Mouse (Mus musculus): ENCODE data around the gene Tph2. TPM values are rescaled to one million over a fixed set of nuclear protein-coding genes. Genes with fewer than 3 reads are reported as not detected.

Tph2 gene
- 0.11 and 0.32 TPM in 2 replicates for polyA plus RNA-seq (2014; fragmentation: Nextera tagmentation; extraction: Ambion mirVana)

GRCm38 (mm10) chr10:115184697-115185096 lies at the start of gene Tph2:
Gene Tph2 (minus strand): TSS chr10:115185022.
- Histone ChIP-seq H3K4me1 (ENCODE audit: control insufficient read depth, insufficient read depth, low read length) (no peaks in the 10 kb centered on the region), H3K36me3 (ENCODE audit: control insufficient read depth, insufficient read depth, low read length) (no peaks in the 10 kb centered on the region), H3K4me2 (ENCODE audit: low read depth) (no peak within 1 kb of the TSS), H3K9me3 (ENCODE audit: control insufficient read depth, low read length) (no peaks in the 10 kb centered on the region), H3K27ac (ENCODE audit: low read depth, low read length) (no peak within 1 kb of the TSS), H3K9ac (ENCODE audit: low read length) (no peak within 1 kb of the TSS), H3K4me3 (ENCODE audit: low read depth, low read length) (no peak within 1 kb of the TSS), H3K27me3 (ENCODE audit: control insufficient read depth, insufficient read depth, low read length) (no peaks in the 10 kb centered on the region)
- peak; percentile 70 for ATAC-seq (ENCODE audit: insufficient read depth, low FRiP score, low TSS enrichment)
- DNase-seq (ENCODE audit: low spot score), result peak; percentile 83
- 6% methylated on average over 9 of the region's 9 CpGs for WGBS

GRCm38 (mm10) chr10:115233798-115234197 lies 49.0 kb upstream of the Tph2 start:
- no peaks in the 10 kb centered on the region for H3K4me1 ChIP-seq (ENCODE audit: control insufficient read depth, insufficient read depth, low read length)
- H3K27ac ChIP-seq (ENCODE audit: low read depth, low read length), result no peak overlapping the region
- DNase-seq (ENCODE audit: low spot score) (no peak), ATAC-seq (ENCODE audit: insufficient read depth, low FRiP score, low TSS enrichment) (no peak)
- 81% methylated on average over 3 of the region's 3 CpGs for WGBS
- H3K27me3 ChIP-seq (ENCODE audit: control insufficient read depth, insufficient read depth, low read length), result no peaks in the 10 kb centered on the region
- no peak overlapping the region for H3K4me3 ChIP-seq (ENCODE audit: low read depth, low read length)
- H3K9me3 ChIP-seq (ENCODE audit: control insufficient read depth, low read length), result no peaks in the 10 kb centered on the region
- H3K36me3 ChIP-seq (ENCODE audit: control insufficient read depth, insufficient read depth, low read length), result no peaks in the 10 kb centered on the region; the same call in 1 of the 2 replicates
- H3K4me2 ChIP-seq (ENCODE audit: low read depth), result no peak overlapping the region
- H3K9ac ChIP-seq (ENCODE audit: low read length), result no peak overlapping the region

- no peak for DNase-seq (ENCODE audit: low spot score)
- Histone ChIP-seq H3K4me1 (ENCODE audit: control insufficient read depth, insufficient read depth, low read length) (no peaks in the 10 kb centered on the region), H3K9ac (ENCODE audit: low read length) (no peak overlapping the region), H3K27ac (ENCODE audit: low read depth, low read length) (no peak overlapping the region), H3K4me2 (ENCODE audit: low read depth) (no peak overlapping the region), H3K36me3 (ENCODE audit: control insufficient read depth, insufficient read depth, low read length) (no peaks in the 10 kb centered on the region; the same call in 1 of the 2 replicates), H3K27me3 (ENCODE audit: control insufficient read depth, insufficient read depth, low read length) (no peaks in the 10 kb centered on the region), H3K4me3 (ENCODE audit: low read depth, low read length) (no peak overlapping the region), H3K9me3 (ENCODE audit: control insufficient read depth, low read length) (no peaks in the 10 kb centered on the region)
- WGBS, result 96% methylated on average over 3 of the region's 3 CpGs
- no peak for ATAC-seq (ENCODE audit: insufficient read depth, low FRiP score, low TSS enrichment)
Measured at GRCm38 (mm10) chr10:115232513-115232912, 47.7 kb upstream of the Tph2 start.

- WGBS, result 92% methylated on average over 9 of the region's 9 CpGs
- H3K9me3 ChIP-seq (ENCODE audit: control insufficient read depth, low read length), result no peaks in the 10 kb centered on the region
Measured at GRCm38 (mm10) chr10:115229023-115229422, 44.2 kb upstream of the Tph2 start.

GRCm38 (mm10) chr10:115226586-115226985 lies 41.8 kb upstream of the Tph2 start:
- Histone ChIP-seq H3K27me3 (ENCODE audit: control insufficient read depth, insufficient read depth, low read length) (no peaks in the 10 kb centered on the region), H3K4me3 (ENCODE audit: low read depth, low read length) (no peak overlapping the region), H3K9me3 (ENCODE audit: control insufficient read depth, low read length) (no peaks in the 10 kb centered on the region), H3K4me2 (ENCODE audit: low read depth) (no peak overlapping the region), H3K9ac (ENCODE audit: low read length) (no peak overlapping the region), H3K36me3 (ENCODE audit: control insufficient read depth, insufficient read depth, low read length) (no peaks in the 10 kb centered on the region), H3K27ac (ENCODE audit: low read depth, low read length) (no peak overlapping the region), H3K4me1 (ENCODE audit: control insufficient read depth, insufficient read depth, low read length) (no peaks in the 10 kb centered on the region)
- DNase-seq (ENCODE audit: low spot score) (no peak), ATAC-seq (ENCODE audit: insufficient read depth, low FRiP score, low TSS enrichment) (no peak)
- WGBS, result 90% methylated on average over 7 of the region's 7 CpGs

More at GRCm38 (mm10) chr10:115229023-115229422, 44.2 kb upstream of the Tph2 start:
- Histone ChIP-seq H3K27me3 (ENCODE audit: control insufficient read depth, insufficient read depth, low read length) (no peaks in the 10 kb centered on the region), H3K27ac (ENCODE audit: low read depth, low read length) (no peak overlapping the region), H3K4me2 (ENCODE audit: low read depth) (no peak overlapping the region), H3K36me3 (ENCODE audit: control insufficient read depth, insufficient read depth, low read length) (no peaks in the 10 kb centered on the region; the same call in 1 of the 2 replicates), H3K9ac (ENCODE audit: low read length) (no peak overlapping the region), H3K4me3 (ENCODE audit: low read depth, low read length) (no peak overlapping the region), H3K4me1 (ENCODE audit: control insufficient read depth, insufficient read depth, low read length) (no peaks in the 10 kb centered on the region)
- no peak for ATAC-seq (ENCODE audit: insufficient read depth, low FRiP score, low TSS enrichment)
- no peak for DNase-seq (ENCODE audit: low spot score)

GRCm38 (mm10) chr10:115223845-115224244 lies 39.0 kb upstream of the Tph2 start:
- H3K27me3 ChIP-seq (ENCODE audit: control insufficient read depth, insufficient read depth, low read length), result no peaks in the 10 kb centered on the region
- H3K4me1 ChIP-seq (ENCODE audit: control insufficient read depth, insufficient read depth, low read length), result no peaks in the 10 kb centered on the region
- no peak overlapping the region for H3K9ac ChIP-seq (ENCODE audit: low read length)
- no peak overlapping the region for H3K4me3 ChIP-seq (ENCODE audit: low read depth, low read length)
- no peaks in the 10 kb centered on the region for H3K9me3 ChIP-seq (ENCODE audit: control insufficient read depth, low read length)
- WGBS, result 88% methylated on average over 3 of the region's 3 CpGs
- H3K27ac ChIP-seq (ENCODE audit: low read depth, low read length), result no peak overlapping the region
- H3K36me3 ChIP-seq (ENCODE audit: control insufficient read depth, insufficient read depth, low read length), result no peaks in the 10 kb centered on the region
- no peak for ATAC-seq (ENCODE audit: insufficient read depth, low FRiP score, low TSS enrichment)
- H3K4me2 ChIP-seq (ENCODE audit: low read depth), result no peak overlapping the region
- DNase-seq (ENCODE audit: low spot score), result no peak

DNA sequence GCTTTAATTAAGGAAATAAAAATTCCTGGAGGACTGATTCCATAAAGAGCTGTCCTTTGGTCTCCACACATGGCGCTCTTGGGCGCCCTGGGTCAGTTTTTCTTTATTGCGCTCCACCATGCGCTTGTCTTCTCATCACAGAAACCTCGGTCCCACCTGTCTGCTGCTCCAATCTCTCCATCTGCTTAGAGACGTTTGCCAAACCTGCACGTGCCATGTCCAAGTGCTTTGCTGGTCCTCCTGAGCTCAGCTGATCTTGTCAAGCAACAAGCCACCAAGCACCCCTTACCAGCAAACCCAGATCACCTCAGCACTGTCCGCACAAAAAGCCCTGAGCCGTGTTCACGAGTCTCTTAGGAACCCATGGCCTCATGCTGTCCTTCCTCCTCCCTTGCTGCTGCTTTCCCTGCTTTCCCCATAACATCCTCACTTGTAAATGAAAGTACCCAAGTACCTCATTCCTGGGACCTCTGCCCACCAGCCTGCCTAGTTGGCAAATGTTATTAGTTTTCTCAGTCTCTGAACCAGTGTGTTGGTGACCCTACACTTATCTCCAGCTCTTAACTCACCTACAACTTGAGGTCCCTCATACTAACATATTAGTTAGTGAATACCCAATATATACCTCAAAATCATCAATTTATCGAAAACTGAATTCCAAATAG lies 28.2 kb upstream of the Tph2 start:
- Histone ChIP-seq H3K4me1 (ENCODE audit: control insufficient read depth, insufficient read depth, low read length) (no peaks in the 10 kb centered on the region), H3K9ac (ENCODE audit: low read length) (no peak overlapping the region), H3K4me3 (ENCODE audit: low read depth, low read length) (no peak overlapping the region), H3K4me2 (ENCODE audit: low read depth) (no peak overlapping the region), H3K27ac (ENCODE audit: low read depth, low read length) (no peak overlapping the region), H3K9me3 (ENCODE audit: control insufficient read depth, low read length) (no peaks in the 10 kb centered on the region), H3K27me3 (ENCODE audit: control insufficient read depth, insufficient read depth, low read length) (no peaks in the 10 kb centered on the region), H3K36me3 (ENCODE audit: control insufficient read depth, insufficient read depth, low read length) (0 out of 2 replicates have a peak, but pooled peaks cover 2% of the 10 kb centered on the region)
- 96% methylated on average over 11 of the region's 11 CpGs for WGBS
- ATAC-seq (ENCODE audit: insufficient read depth, low FRiP score, low TSS enrichment), result no peak
- DNase-seq (ENCODE audit: low spot score), result no peak

DNA sequence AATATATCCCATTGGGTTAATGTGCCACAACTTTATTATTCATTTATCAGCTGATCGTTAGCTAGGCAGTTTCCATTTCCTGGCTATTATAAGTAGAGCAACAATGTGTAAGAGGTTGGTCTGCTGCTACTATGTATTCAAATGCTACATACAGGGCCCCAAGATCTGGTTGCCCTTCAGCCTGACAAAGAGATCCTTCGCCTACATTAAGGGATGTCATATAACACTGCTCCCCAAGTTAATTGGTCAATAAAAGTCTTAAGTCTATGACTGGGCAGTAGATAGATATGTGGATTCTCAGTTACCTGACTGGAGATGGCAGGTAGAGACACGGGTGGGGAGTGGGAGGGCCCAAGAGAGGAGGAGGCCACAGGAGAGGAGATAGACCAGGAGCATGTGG lies 21.0 kb upstream of the Tph2 start:
- WGBS, result 89% methylated on average over 3 of the region's 3 CpGs
- H3K4me1 ChIP-seq (ENCODE audit: control insufficient read depth, insufficient read depth, low read length), result no peaks in the 10 kb centered on the region
- H3K27ac ChIP-seq (ENCODE audit: low read depth, low read length), result no peak overlapping the region
- H3K9me3 ChIP-seq (ENCODE audit: control insufficient read depth, low read length), result no peaks in the 10 kb centered on the region
- H3K36me3 ChIP-seq (ENCODE audit: control insufficient read depth, insufficient read depth, low read length), result no peaks in the 10 kb centered on the region
- H3K27me3 ChIP-seq (ENCODE audit: control insufficient read depth, insufficient read depth, low read length), result no peaks in the 10 kb centered on the region
- H3K4me2 ChIP-seq (ENCODE audit: low read depth), result no peak overlapping the region
- H3K9ac ChIP-seq (ENCODE audit: low read length), result no peak overlapping the region
- H3K4me3 ChIP-seq (ENCODE audit: low read depth, low read length), result no peak overlapping the region
- DNase-seq (ENCODE audit: low spot score) (no peak), ATAC-seq (ENCODE audit: insufficient read depth, low FRiP score, low TSS enrichment) (no peak)

- ATAC-seq (ENCODE audit: insufficient read depth, low FRiP score, low TSS enrichment), result no peak
- no peak overlapping the region for H3K4me3 ChIP-seq (ENCODE audit: low read depth, low read length)
- H3K27me3 ChIP-seq (ENCODE audit: control insufficient read depth, insufficient read depth, low read length), result no peaks in the 10 kb centered on the region
- no peaks in the 10 kb centered on the region for H3K9me3 ChIP-seq (ENCODE audit: control insufficient read depth, low read length)
- H3K27ac ChIP-seq (ENCODE audit: low read depth, low read length), result no peak overlapping the region
- no peak for DNase-seq (ENCODE audit: low spot score)
- no peaks in the 10 kb centered on the region for H3K36me3 ChIP-seq (ENCODE audit: control insufficient read depth, insufficient read depth, low read length)
- H3K9ac ChIP-seq (ENCODE audit: low read length), result no peak overlapping the region
- 93% methylated on average over 1 of the region's 1 CpGs for WGBS
- H3K4me1 ChIP-seq (ENCODE audit: control insufficient read depth, insufficient read depth, low read length), result no peaks in the 10 kb centered on the region
- no peak overlapping the region for H3K4me2 ChIP-seq (ENCODE audit: low read depth)
Measured at GRCm38 (mm10) chr10:115205284-115205683, 20.5 kb upstream of the Tph2 start.
